Mouse (Mus musculus) ES-CJ7 (cell line): Measurements from ENCODE around the gene Dcaf17.
A peak's percentile ranks its signal among the peaks of the same experiment; 100 is the strongest.

Source experiments
- DNase-seq: peaks from one replicate; pipeline ENCODE4 v3.0.0; 2011; ENCODE audit warnings: low read depth, low spot score

The Dcaf17 gene

DNA sequence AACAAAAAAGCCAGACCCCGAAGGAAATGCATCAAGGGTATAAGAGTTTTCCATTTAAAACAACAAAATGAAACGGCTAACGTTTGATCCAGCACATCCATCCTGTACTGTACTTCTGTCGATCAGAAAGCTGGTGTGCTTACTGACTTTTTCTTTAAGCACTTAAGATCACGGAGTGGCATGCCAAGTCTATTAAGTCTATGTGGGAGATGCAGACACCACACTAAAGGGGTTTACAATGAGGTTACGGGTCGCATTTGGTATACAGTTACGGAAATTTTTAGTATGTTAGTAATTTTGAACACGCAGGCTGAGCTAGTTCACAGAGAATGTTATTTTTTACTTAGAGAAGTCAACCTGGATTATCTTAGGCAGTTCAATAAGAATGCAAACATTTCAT lies 412 bp upstream of the Dcaf17 start:
- no peak for DNase-seq

DNA sequence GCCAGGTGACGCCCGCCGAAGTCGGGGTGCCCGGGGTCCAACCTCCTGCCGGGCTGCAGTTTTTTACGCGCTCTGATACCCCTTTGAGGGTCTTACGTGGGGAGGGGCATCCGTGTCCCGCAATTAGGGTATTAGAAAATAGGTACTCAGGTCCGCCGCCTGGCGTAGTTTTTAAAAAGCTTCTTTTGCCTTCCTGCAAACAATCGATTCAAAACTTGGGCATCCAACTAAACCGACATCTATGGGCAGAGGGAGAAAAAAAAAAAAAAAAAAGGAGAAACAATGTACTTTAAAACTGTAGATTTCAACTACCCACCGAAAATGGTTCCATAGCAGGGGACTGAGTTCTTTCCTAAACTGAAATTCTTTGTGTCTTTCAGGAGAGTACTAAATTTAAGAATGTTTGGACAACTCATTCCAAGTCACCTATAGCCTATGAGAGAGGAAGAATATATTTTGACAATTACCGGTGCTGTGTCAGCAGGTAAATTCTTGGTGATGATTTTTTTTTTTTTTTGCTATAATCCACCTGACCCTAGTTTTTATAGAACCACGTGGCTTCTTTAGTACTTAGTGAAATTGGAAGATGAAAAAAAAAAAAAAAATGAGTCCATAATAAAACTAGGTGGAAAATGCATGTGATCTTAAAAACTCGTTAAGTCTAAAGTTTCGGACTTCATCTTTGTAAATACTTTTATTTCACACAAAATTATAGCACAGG lies 1.1 kb downstream of the Dcaf17 start:
- DNase-seq, result no peak

DNA sequence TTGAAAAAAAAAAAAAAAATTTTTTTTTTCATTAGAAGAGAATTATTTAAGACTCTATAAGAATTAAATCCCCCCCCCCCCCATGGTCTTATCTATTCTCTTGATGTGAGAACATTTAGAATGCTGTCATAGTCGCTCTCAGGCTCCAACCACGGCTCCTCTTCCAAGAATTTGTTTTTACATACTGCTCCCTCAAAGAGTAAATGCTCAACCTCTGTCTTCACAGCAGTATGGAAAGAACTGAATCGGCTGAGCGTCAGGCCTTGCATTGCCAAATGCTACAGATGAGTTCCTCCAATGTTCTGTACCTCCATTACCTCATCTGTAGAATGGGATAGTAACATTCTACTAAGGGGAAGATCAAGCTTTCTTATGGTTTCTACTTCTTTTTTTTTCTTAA lies 16.5 kb downstream of the Dcaf17 start:
- DNase-seq, result no peak

DNA sequence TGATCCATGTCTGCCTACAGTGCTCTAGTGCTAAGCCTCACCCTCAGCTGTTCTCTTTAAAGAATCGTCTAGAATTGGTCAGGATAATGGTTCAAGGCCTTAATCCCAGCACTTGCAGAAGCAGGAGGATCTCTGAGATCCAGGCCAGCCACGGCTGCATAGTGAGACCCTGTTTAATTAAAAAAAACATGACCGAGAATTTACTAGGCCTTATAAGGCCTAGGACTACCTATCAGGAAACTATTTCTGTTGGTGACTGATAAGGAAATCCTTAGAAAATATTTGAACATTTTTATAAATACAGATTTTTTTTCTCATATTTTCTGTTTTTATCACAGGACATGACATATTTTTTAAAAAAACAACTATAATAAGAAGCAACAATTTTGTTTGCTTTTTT lies 18.2 kb downstream of the Dcaf17 start:
- no peak for DNase-seq

DNA sequence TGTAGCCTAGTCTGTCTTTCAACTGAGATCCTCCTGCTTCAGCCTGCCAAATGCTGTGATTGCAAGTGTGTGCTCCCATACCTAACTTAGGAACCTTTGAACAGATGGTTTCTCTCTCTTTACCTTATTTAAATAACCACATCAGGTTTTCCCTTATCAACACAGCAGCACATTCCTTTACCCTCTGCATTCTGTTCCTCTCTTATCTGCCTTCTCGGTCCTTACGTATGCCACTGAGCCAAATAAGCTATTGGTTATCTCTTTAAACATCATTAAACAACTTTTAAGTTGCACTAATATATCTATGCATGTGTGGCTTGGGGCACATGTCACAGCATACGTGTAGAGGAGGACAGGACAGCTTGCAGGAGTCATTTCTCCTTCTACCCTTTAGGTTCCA lies 18.7 kb downstream of the Dcaf17 start:
- no peak for DNase-seq

DNA sequence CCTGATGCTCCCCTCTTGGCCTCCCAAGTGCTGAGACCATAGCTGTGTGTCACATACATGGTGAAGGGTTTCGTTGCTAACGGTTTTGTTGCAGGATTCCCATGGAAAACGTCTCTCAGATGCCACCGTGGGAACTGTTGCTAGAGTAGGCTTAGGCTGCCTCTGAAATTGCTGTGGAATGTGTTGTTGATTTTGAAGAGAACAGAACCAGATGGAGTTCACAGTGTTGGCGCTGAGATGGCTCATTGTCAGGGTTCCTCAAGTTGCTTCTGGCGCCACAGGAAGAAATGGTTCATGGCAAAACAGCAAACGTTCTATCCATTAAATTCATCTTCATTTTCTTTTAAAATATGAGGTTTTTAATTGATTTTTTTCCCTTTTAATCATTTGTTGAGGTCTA lies 27.3 kb downstream of the Dcaf17 start:
- DNase-seq, result no peak

DNA sequence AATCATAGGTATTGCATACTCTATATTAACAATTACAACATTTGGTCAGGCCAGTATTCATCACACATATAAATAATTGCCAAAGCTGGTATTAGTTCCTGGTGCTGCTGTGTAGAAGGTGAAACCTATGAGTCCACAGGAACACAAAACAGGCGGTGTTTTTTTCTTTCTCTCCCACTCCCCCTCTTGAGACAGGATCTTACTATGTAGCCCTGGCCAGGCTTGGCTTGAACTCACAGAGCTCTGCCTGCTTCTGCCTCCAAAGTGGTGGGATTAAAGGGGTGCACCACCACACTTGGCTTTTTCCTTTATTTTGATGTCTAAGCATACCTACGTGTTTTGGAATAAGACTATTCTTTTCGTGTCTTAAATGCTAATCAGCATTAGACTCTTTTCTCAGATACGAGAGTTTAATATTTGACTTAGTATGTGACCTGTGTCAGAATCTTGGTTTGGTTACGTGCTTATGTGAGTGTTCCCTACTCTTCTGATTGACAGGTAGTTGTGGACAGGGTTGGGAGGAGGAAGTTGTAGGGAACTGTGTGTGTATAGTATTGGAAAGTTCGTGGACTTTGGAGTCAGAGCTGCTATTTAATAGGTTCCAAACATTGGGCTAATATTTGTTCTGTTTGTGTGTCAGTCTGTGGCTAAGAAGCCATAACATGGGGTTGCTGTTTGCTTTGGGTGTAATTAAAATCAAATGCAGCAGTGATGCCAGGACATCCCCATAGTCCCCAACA lies 28.5 kb downstream of the Dcaf17 start:
- no peak for DNase-seq

DNA sequence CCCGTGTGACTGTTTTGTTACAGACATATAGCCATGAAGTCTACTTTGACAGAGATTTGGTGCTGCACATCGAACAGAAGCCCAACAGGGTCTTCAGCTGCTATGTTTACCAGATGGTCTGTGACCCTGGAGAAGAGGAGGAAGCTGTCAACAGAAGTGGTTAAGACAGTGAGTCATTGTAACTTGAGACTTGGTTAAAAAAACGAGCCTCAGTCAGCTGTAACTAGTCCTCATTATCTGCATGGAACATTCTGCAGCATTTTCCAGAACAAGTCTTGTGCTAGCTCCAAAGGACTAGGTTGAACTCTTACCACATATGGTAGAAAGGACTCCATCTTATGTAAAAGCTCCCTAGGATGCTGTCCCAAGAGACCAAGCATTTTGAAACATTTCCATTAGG lies 34.6 kb downstream of the Dcaf17 start:
- DNase-seq, result no peak

DNA sequence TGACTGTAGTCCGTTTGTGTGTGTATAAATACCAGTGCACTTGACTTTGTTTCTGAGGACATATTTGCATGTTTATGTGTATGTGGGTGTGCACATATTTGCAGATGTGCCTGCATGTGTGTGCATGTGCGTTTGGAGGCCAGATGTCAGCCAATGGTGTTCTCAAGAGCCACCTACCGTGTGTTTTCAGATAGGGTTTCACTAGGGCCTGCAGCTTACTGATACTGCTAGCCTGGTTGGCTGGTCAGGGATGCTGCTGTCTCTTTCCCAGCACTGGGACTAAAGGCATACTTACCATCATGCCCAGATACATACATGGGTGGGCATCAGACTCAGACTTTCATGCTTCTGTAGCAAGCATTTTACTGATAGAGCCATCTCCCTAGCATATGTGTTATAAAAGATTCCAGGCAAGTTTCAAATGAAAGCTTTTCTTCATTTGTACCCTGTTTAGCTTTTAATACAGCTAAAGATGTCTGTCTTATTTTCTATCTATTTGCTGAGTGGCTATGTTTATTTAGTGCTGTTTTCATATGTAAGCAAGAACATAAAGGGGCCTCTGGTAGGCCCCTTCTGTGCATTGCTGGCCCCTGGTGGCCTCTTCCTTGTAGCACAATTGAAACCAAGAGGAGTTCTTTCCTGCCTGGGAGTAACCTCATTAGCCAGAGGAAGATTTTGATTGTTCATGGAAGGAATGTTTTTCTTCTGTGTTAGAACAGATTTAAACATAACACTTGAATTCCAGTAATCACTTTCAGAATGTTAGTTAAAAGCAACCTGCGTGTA lies 35.7 kb downstream of the Dcaf17 start:
- no peak for DNase-seq

DNA sequence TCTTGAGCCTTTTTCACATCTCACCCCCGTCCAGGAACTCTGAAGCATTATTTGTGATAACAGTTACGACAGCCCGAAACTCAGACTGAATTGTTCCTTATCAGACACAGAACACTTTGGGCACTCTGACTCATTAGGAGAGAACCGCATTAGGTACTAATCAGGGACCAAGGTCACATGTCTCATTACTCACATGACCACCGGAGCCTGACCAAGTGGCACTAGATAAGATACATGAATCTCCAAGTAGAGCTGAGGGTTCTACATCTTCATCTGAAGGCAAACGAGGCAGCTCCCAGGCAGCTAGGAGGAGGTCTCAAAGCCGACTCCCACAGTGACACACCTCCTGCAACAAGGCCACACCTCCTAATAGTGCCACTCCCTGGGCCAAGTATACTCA lies 41.0 kb downstream of the Dcaf17 start:
- no peak for DNase-seq

DNA sequence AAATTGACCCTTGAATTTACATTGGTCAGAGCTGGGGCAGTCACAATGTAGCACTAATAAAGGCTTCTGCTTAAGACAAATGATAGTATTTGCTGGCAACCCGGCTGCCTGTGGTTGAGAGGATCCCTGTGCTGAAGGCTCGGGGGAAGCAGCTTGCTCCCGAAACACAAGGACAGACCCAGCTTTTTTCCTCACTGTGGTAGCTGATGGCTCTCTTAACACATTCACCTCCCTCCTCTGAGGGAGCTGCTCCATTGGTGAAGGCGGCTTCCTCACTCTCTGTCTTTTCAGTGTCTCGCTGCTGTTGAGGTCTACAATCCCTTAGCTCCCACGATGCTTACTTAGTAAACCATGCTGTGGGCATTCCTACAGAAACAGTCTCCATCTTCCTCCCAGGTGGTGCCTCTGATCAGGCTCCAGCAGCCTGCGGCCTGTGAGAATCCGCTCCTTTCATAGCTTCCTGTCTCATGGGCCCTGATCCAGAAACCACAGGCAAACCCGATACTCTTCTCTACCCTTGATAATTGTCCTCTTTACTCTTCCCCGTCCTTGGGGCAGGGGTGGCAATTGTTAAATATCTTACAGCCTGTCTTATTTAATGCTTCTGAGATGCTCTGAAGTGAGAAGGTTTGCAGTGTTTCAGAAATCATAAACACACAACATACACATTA lies 47.6 kb downstream of the Dcaf17 start:
- DNase-seq, result no peak

DNA sequence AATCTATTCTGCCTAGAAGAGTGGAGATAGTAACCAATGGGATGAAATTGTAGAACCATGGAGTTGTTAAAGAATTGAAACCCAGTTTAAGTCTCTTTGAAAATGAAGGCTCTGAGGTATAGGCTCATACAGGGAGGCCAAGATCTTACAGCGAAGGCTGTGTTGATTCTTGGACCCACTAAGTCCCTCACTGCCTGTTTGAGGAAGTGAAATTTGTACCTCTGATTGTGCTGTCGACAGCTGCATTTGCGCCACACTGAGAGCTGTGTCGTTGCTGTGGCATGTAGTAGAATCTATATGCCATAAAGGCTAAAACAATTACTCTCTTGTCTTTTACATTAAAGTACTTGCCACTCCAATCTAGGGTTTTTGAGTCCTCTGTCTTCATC lies 48.2 kb downstream of the Dcaf17 start:
- no peak for DNase-seq

DNA sequence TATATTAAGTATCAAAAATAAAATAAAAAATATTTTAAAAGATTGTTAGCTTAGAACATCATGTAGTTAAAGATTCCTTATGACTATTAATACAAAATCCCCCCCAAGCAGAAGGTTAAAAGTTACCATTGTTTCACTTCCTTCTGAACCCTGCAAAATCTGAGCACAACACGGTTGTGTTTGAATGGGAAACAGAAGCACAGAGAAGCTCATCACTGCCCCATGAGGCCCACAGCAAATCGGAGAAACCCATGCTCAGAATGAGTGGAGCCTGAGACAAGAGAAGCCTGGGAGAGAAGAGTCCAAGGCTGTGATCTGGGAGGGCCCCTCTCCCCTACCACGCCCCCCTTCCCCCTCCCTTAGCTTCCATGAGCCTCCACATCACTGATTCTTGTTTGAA lies 49.6 kb downstream of the Dcaf17 start:
- DNase-seq, result peak; percentile 21

DNA sequence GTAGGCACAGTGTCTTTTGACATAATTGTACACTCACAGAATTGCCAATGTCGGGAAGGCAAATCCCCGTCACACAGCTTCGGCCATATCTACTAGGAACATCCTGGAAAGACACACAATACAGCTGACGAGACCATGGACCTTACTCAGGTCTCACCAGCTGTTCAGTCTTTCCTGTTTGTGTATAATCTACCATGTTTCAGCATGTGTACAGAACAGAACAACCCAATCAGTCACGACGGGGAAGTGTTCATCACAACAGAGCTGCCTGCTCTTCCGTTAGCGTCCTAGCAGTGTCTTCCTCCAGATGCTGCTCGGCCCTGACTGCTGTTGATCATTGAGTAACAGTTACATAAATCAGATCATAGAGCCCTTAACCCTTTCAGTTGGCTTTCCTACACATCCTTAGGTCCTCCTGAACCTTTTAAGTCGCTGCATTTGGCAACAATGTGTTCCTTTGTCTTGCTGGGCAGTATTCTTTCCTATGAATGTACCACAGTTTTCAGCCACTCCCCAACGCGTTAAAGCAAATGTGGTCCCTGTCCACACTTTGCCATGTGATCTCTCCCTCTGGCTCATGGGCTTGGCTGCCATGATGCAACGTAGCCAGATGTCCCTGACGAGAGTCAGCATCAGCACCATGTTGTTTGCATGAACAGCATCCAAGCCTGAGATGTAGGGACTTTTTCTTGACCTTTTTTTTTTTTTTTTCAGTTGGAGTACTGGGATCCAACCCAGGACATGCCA lies 50.5 kb downstream of the Dcaf17 start:
- no peak for DNase-seq

DNA sequence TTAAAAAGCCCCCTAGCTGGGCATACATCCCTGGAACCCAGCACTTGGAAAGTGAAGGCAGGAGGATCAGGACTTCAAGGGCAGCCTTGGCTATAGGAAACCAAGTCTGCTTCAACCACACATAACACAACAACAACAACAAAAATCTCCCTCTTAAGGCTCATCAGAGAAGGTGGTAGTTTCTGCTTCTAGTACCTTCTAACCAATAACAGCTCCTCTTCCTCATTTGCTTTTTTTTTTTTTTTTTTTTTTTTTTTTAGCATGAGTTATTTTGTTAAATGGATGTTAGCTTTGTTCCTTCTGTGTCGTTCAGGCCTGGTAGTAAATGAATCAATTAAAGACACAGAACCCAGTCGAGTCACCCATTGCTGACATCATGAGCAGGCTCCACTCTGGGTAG lies 52.1 kb downstream of the Dcaf17 start:
- DNase-seq, result no peak

DNA sequence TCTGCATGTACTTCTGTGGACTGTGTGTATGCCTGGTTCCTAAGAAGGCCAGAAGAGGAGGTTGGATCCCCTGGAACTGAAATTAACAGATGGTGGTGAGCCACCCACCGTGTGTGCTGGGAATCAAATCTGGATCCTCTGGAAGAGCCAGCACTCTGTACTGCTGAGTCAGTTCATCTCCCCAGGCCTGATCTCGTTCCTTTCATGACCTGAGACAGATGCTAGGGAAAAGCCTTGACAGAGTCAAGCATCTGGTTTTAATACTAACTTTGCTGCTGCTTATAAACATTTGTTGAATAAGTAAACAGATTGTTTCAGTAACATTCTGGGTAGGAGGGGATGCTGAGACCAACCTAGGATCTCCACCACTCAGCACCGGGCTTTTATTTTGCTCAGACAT lies 53.4 kb downstream of the Dcaf17 start:
- DNase-seq, result no peak

DNA sequence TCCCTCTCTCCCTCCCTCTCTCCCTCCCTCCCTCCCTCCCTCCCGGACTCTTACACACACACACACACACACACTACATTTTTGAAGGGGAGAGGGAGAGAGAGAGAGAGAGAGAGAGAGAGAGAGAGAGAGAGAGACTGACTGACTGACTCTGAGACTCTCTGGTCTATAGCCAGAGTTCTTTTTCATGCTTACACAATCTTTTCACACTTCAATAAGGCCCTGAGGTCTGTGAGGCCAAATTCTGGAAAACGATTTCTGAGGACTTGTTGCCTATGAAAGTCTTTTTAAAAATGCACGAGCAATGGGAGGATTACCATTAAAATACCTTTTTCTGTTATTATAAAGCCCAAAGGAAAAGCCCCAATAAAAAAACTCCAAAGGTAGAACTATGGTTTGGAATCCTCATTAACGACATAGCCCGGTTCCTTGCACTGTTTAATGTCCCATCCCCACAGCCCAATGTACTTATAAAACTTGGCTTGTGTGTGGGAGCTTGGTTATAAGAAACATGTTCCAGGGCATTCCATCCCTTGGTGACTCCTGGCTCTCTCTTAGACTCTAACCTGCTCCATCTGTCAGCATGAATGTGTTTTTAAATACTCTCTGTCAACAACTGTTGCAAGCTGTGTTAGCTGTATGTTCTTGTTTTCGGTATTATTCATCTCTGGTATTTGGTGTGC lies 58.5 kb downstream of the Dcaf17 start:
- no peak for DNase-seq

DNA sequence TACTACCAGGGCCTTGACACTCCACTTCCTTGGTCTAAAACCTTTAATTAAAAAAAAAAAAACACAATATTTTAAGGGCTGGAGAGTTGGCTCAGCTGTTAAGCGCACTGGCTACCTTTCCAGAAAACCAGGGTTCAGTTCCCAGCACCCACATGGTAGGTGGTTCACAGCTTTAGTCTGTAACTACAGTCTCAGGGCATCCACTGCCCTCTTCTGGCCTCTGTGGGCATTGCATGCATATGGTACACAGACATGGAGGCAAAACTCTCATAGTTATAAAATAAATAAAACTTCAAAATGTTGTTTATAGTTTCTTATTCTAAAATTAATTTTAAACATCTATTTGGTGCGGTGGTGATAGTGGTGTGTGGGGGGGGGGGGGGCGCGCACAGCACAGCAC lies 61.0 kb downstream of the Dcaf17 start:
- peak; percentile 53 for DNase-seq

DNA sequence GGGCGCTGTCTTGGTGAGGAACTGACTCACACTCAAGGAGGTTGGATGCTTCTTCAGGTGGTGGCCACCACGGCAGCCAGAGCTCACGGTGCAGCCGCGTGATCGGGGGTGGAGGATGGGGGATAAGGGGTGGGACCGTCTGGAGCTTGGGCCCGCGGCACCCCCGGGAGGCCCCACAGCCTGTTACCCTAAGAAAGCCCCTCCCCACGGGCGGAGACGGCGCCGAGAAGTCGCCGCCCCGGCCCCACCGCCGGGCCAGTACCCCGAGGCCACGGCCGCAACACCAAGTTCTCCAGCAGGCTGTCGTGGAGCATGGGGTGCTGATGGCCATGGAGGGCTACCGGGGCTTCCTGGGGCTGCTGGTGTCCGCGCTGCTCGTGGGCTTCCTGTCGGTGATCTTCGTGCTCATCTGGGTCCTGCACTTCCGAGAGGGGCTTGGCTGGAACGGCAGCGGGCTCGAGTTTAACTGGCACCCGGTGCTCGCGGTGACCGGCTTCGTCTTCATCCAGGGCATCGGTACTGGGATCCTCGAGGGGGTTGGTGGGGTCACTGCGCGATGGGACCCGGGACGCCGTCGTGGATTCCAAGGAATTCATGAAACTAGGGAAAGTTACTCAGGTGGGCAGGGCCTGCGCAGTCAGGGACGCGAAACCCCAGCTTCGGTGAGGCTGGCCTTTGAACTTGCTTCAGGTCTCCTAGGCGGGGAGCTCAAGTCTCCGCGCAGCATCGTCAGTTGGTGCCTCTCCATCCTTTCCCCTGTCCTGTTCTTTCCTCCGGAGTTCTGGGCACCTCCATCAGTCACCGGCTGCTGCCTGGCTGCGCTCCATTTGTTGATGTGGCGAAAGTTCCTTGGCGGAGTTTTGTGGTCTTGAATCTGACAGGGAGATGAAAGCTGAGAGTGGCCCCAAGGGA lies 62.9 kb downstream of the Dcaf17 start, which contains the start of gene Cybrd1:
Gene Cybrd1 (plus strand): TSS at position 127 of the 912 bp plus-strand sequence.
- peak; percentile 20 for DNase-seq

DNA sequence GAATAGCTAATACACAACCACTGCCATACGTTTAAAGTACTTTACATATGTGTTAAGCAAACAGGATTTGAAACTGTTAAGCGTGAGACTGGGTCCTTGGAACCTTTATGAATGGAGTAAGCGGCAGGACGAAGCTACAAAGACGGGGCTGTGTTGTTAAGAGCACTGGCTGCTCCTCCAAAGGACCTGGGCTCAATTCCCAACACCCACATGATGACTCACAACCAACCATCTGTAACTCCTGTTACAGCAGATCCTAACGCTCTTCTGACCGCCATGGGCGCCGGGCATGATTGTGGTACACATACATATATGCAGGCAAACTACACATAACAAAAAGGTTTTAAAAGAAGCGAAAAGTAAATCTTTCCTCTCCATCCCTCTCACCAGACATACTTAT lies 65.7 kb downstream of the Dcaf17 start:
- DNase-seq, result no peak
